Mouse (Mus musculus): ENCODE results near the gene Serinc5. TPM values are rescaled to one million over a fixed set of nuclear protein-coding genes. Genes with fewer than 3 reads are reported as not detected.
A peak's percentile ranks its signal among the peaks of the same experiment; 100 is the strongest.

Gene Serinc5
- polyA plus RNA-seq, 1 experiment from 2014 or later = 9.9 TPM

DNA sequence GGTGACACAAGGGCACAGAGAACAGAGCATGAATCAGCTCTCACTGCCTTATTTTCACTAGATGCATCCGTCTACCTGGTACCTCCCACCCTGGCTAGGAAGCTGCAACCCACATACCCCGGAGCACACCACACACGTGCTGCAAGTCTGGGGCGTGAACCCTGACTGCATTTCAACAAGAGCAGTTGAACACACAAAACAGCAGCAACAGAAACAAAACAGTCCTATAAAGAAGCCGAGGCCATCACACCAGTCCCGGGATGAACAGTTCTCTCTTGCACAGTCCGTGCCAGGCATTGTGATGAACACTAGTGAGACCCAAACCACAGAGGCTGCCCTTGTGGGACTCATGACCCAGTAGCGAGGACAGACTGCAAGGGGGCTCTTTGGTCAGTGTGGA is 142.8 kb downstream of the Serinc5 start:
- Histone ChIP-seq H3K27ac (ENCODE audit: low read depth, low read length) (no peak overlapping the region), H3K9me3 (replicated peaks; ENCODE audit: control insufficient read depth, low read length) (no peaks in the 10 kb centered on the region), H3K4me2 (no peak overlapping the region), H3K9ac (ENCODE audit: low read depth, low read length) (no peak overlapping the region), H3K4me3 (ENCODE audit: low read depth, low read length) (no peak overlapping the region), H3K27me3 (ENCODE audit: control insufficient read depth, insufficient read depth, low read length) (no peaks in the 10 kb centered on the region), H3K36me3 (ENCODE audit: control insufficient read depth, insufficient read depth, low read length) (no peaks in the 10 kb centered on the region), H3K4me1 (ENCODE audit: control insufficient read depth, insufficient read depth, low read length) (peaks cover 14% of the 10 kb centered on the region)
- 85% methylated on average over 8 of the region's 8 CpGs for WGBS (ENCODE audit: insufficient replicate concordance)
- no peak for ATAC-seq (replicated peaks; ENCODE audit: insufficient number of reproducible peaks, low FRiP score, low TSS enrichment)

DNA sequence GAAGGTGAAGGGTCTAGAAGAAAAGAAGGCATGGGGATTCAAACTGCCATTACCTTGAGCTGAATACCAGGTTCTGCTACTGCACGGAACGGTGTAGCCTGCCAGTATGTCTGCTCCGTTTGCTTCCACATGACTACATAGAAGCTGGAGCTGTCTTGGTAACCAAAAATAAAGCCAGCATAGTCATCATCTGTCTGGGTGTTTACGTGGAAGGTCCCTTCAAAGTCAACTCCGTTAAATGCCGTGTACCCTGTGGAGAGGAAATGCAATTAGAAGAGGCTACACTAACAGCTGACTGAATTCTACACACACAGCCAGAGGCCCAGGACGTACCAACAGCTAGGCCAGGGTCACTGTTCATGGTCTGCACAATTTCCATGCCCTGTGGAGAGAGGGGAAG is 144.1 kb downstream of the Serinc5 start:
- 78% methylated on average over 7 of the region's 7 CpGs for WGBS (ENCODE audit: insufficient replicate concordance)
- no peak overlapping the region for H3K9ac ChIP-seq (ENCODE audit: low read depth, low read length)
- peaks cover 21% of the 10 kb centered on the region for H3K4me1 ChIP-seq (ENCODE audit: control insufficient read depth, insufficient read depth, low read length)
- no peaks in the 10 kb centered on the region for H3K9me3 ChIP-seq (replicated peaks; ENCODE audit: control insufficient read depth, low read length)
- H3K4me3 ChIP-seq (ENCODE audit: low read depth, low read length) = no peak overlapping the region
- no peak overlapping the region for H3K27ac ChIP-seq (ENCODE audit: low read depth, low read length)
- no peak for ATAC-seq (replicated peaks; ENCODE audit: insufficient number of reproducible peaks, low FRiP score, low TSS enrichment)
- H3K27me3 ChIP-seq (ENCODE audit: control insufficient read depth, insufficient read depth, low read length) = no peaks in the 10 kb centered on the region; the same call in 1 of the 2 replicates
- no peaks in the 10 kb centered on the region for H3K36me3 ChIP-seq (ENCODE audit: control insufficient read depth, insufficient read depth, low read length)
- no peak overlapping the region for H3K4me2 ChIP-seq

DNA sequence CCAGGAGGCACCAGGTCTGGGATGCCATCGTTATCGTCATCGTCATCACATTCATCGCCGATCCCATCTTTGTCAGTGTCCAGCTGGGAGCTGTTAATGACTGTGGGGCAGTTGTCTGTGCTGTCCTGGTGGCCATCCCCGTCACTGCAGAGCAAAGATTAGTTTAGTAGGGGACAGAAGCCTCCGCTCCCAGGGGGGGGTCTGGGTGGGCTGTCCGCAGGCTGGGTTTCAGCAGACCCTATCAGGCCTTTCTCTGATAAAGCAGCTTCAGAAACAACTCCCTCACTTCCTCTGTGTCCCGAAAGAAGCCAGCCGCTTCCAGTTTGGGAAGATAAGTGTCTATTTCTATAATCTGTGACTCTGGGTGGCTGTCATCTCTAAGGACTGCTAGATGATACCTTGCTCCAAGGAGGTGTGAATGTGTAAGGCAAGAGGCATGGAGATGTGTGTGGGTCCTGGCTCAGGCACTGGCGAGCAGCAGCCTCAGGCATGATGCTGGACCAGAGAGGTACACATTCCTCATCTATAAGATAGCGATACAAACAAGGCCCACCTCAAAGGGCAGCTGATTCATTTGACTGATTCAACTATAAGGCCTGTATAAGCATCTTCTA is 147.2 kb downstream of the Serinc5 start:
- peak; percentile 56; the same call in 1 of the 2 replicates for ATAC-seq (replicated peaks; ENCODE audit: insufficient number of reproducible peaks, low FRiP score, low TSS enrichment)
- H3K27me3 ChIP-seq (ENCODE audit: control insufficient read depth, insufficient read depth, low read length) = no peaks in the 10 kb centered on the region; the same call in none of the 2 replicates
- H3K4me1 ChIP-seq (ENCODE audit: control insufficient read depth, insufficient read depth, low read length) = peaks cover 21% of the 10 kb centered on the region
- 24% methylated on average over 12 of the region's 12 CpGs for WGBS (ENCODE audit: insufficient replicate concordance)
- H3K4me2 ChIP-seq = peak overlapping the region; percentile 40
- peak overlapping the region; percentile 68 for H3K27ac ChIP-seq (ENCODE audit: low read depth, low read length)
- no peak overlapping the region for H3K9ac ChIP-seq (ENCODE audit: low read depth, low read length)
- no peaks in the 10 kb centered on the region for H3K36me3 ChIP-seq (ENCODE audit: control insufficient read depth, insufficient read depth, low read length)
- no peak overlapping the region for H3K4me3 ChIP-seq (ENCODE audit: low read depth, low read length)
- H3K9me3 ChIP-seq (replicated peaks; ENCODE audit: control insufficient read depth, low read length) = no peaks in the 10 kb centered on the region

DNA sequence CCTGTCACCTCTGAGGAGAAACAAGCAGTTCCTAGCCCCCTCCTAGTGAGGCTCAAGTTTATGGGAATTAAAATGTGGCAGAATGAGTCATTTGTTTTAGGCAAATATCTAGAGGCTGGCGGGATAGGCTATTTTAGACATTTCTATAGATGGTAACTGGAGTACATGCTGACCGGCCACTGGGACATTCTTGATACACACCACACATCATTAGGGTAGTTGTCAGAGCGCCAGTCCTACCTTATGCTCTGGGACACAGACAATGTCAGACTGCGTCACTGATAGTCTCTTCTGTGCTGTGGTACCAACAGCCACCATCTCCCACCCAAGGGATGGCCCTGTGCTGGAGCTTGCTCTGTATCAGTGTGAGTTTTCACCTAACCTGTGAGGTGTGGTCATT is 148.2 kb downstream of the Serinc5 start:
- Histone ChIP-seq H3K9me3 (replicated peaks; ENCODE audit: control insufficient read depth, low read length) (no peaks in the 10 kb centered on the region), H3K9ac (ENCODE audit: low read depth, low read length) (no peak overlapping the region), H3K27me3 (ENCODE audit: control insufficient read depth, insufficient read depth, low read length) (no peaks in the 10 kb centered on the region; the same call in none of the 2 replicates), H3K4me2 (no peak overlapping the region), H3K4me1 (ENCODE audit: control insufficient read depth, insufficient read depth, low read length) (peaks cover 21% of the 10 kb centered on the region), H3K4me3 (ENCODE audit: low read depth, low read length) (no peak overlapping the region), H3K36me3 (ENCODE audit: control insufficient read depth, insufficient read depth, low read length) (no peaks in the 10 kb centered on the region), H3K27ac (ENCODE audit: low read depth, low read length) (peak overlapping the region; percentile 68)
- 67% methylated on average over 4 of the region's 4 CpGs for WGBS (ENCODE audit: insufficient replicate concordance)
- ATAC-seq (replicated peaks; ENCODE audit: insufficient number of reproducible peaks, low FRiP score, low TSS enrichment) = no peak

DNA sequence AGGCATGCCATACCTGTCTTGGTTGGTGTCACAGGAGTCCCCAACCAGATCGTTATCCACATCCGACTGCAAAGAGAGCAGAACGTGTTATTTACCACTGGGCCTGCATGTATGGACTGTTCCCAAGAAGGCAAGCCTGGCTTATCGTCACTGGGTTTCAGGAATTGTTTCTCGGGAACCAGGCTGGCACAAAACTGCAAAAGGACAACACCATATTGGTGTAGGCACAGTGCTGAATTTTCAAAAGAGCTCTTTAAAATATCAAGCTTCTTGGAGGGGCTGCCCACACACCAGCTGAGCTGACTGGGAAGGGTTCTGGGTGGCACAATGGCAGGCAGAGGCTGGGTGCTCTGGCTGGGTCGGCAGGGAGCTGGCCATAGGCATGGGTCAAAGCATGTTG is 149.6 kb downstream of the Serinc5 start:
- WGBS (ENCODE audit: insufficient replicate concordance) = 85% methylated on average over 6 of the region's 6 CpGs

More for the DNA sequence above, 149.6 kb downstream of the Serinc5 start:
- H3K4me3 ChIP-seq (ENCODE audit: low read depth, low read length) = no peak overlapping the region
- H3K9ac ChIP-seq (ENCODE audit: low read depth, low read length) = no peak overlapping the region
- no peaks in the 10 kb centered on the region for H3K36me3 ChIP-seq (ENCODE audit: control insufficient read depth, insufficient read depth, low read length)
- H3K27me3 ChIP-seq (ENCODE audit: control insufficient read depth, insufficient read depth, low read length) = no peaks in the 10 kb centered on the region; the same call in none of the 2 replicates
- no peaks in the 10 kb centered on the region for H3K9me3 ChIP-seq (replicated peaks; ENCODE audit: control insufficient read depth, low read length)
- ATAC-seq (replicated peaks; ENCODE audit: insufficient number of reproducible peaks, low FRiP score, low TSS enrichment) = no peak
- H3K27ac ChIP-seq (ENCODE audit: low read depth, low read length) = no peak overlapping the region
- peaks cover 21% of the 10 kb centered on the region for H3K4me1 ChIP-seq (ENCODE audit: control insufficient read depth, insufficient read depth, low read length)
- no peak overlapping the region for H3K4me2 ChIP-seq

Other genes with a start within 250 kb of the Serinc5 start
- gene Ankrd34b, start 185.2 kb upstream of the Serinc5 start, polyA plus RNA-seq (2014; fragmentation: Nextera tagmentation; extraction: Ambion mirVana) = 0.06 TPM in 1 of 2 replicates, not detected in the other
- gene Fam151b, start 127.1 kb upstream of the Serinc5 start, polyA plus RNA-seq (2014; fragmentation: Nextera tagmentation; extraction: Ambion mirVana) = 0.32 TPM in 1 of 2 replicates, not detected in the other
- gene Zfyve16, start 80.2 kb upstream of the Serinc5 start, polyA plus RNA-seq (2014; fragmentation: Nextera tagmentation; extraction: Ambion mirVana) = 11.1 and 13.7 TPM in 2 replicates
- gene Spz1, start 34.9 kb upstream of the Serinc5 start, polyA plus RNA-seq (2014; fragmentation: Nextera tagmentation; extraction: Ambion mirVana) = not detected in 2 replicates
- gene Thbs4, start 183.7 kb downstream of the Serinc5 start, polyA plus RNA-seq (2014; fragmentation: Nextera tagmentation; extraction: Ambion mirVana) = 39.4 and 52.7 TPM in 2 replicates
- gene Mtx3, start 233.7 kb downstream of the Serinc5 start, polyA plus RNA-seq (2014; fragmentation: Nextera tagmentation; extraction: Ambion mirVana) = 4.4 and 5.5 TPM in 2 replicates